Mouse (Mus musculus) spleen, adult 2 months (tissue): ENCODE results near the gene Adra2b.

Source experiments
- CTCF ChIP-seq: fragments of 200-500 bp; IDR thresholded peaks from 2 replicates; pipeline ENCODE4 v1.5.1; 2011; ENCODE audit warnings: mild to moderate bottlenecking, inconsistent platforms; ENCODE audit not compliant: insufficient read depth, insufficient read length, insufficient replicate concordance; ENCODE audit errors: extremely low read depth
- POLR2A ChIP-seq: fragments of 200-500 bp; IDR thresholded peaks from 2 replicates; pipeline ENCODE4 v1.6.1; 2011; ENCODE audit warnings: low read depth, low read length, inconsistent platforms

DNA sequence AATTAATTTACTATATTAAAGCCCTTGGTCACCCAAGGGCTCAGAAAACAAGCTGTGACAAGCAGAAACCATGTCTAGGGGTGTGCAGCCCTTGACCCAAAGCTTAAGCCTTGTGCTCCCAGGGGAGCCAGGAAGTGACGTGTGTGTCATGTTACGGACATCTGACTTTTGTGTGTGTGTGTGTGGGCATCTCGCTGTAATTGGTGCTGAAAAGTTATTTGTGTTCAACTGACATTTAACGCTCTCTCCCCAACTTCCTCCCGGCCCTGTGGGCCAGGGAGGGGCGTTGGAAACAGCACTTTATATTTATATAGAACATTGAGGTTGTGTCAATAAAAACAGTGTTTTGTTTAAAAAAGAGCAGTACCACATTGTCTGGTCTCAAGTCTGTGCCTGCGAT is 25.0 kb upstream of the Adra2b start:
- TF ChIP-seq POLR2A (peak; percentile 13; the same call in 1 of the 2 replicates), CTCF (no peak)
